Mouse (Mus musculus) erythroblast, embryonic 14.5 days (primary cell): Measurements from ENCODE around the gene Slc11a1.

Experiments
- GATA1 ChIP-seq: IDR thresholded peaks from 2 replicates; pipeline ENCODE4 v1.6.1; 2012; ENCODE audit warnings: low read length, inconsistent platforms, mixed read lengths
- TAL1 ChIP-seq: IDR thresholded peaks from 3 replicates; pipeline ENCODE4 v1.6.1; 2012; ENCODE audit warnings: low read length, inconsistent platforms, mixed read lengths

DNA sequence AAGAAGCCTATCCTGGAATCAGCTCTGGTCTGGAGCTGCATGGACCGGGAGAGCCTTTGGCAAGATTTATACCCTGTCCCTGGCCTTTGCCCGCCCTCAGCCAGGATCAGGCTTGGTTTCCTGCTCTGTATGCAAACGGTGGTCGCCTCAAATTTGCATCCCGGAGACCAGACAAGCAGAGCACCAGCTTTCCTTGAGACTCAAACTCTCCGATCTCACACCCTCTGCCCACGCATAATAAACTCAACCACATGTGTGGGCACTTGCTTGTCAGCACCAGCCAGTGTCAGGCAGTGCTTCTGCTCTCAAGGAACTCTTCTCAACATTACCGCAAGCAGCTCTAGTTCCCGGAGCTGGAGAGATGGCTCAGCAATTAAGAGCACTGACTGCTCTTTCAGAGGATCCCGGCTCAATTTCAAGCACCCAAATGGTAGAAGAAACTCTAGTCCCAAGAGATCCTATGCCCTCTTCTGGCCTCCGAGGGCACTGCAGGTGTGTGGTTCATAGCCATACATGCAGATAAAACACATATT, 23.0 kb downstream of the Slc11a1 start:
- no peak for TF ChIP-seq GATA1
- no peak for TF ChIP-seq TAL1
